Mouse (Mus musculus) lung, adult 2 months (tissue): Measurements from ENCODE around the gene Por.

ENCODE experiments used
- CTCF ChIP-seq: fragments of 200-500 bp; IDR thresholded peaks from 2 replicates; pipeline ENCODE4 v1.5.1; 2011; ENCODE audit warnings: mild to moderate bottlenecking, low read length, control low read depth; ENCODE audit not compliant: insufficient read depth
- POLR2A ChIP-seq: fragments of 200-500 bp; IDR thresholded peaks from 2 replicates; pipeline ENCODE4 v1.6.1; 2011; ENCODE audit warnings: low read depth, mild to moderate bottlenecking, control low read depth, low read length, borderline replicate concordance; ENCODE audit errors: extremely low read depth

GRCm38 (mm10) chr5:135632117-135632796 is 37.6 kb upstream of the Por start, which contains the start of gene Rhbdd2:
- TF ChIP-seq CTCF (no peak), POLR2A (peak; percentile 67; the same call in 1 of the 2 replicates)
